Mouse (Mus musculus): Measurements from ENCODE around the gene Lhx4. TPM values are rescaled to one million over a fixed set of nuclear protein-coding genes. Genes with fewer than 3 reads are reported as not detected.

The Lhx4 gene
- polyA plus RNA-seq, 1 experiment from 2014 or later = not detected

GRCm38 (mm10) chr1:155698373-155699159, 52.9 kb downstream of the Lhx4 start:
- H3K27me3 ChIP-seq (replicated peaks; ENCODE audit: control insufficient read depth, insufficient read depth, low read length) = no peaks in the 10 kb centered on the region
- no peaks in the 10 kb centered on the region for H3K36me3 ChIP-seq (ENCODE audit: control insufficient read depth, insufficient read depth, low read length)
- no peak overlapping the region for H3K9ac ChIP-seq (ENCODE audit: low read length)
- peaks cover 12% of the 10 kb centered on the region for H3K4me1 ChIP-seq (ENCODE audit: control insufficient read depth, insufficient read depth, low read length)
- H3K27ac ChIP-seq (ENCODE audit: low read depth, low read length) = no peak overlapping the region; the same call in 1 of the 2 replicates
- H3K4me3 ChIP-seq (ENCODE audit: low read depth, low read length) = no peak overlapping the region
- H3K4me2 ChIP-seq (ENCODE audit: low read length) = peak overlapping the region; percentile 30
- peak; percentile 69 for ATAC-seq
- DNase-seq (ENCODE audit: low spot score) = peak; percentile 69
- 38% methylated on average over 17 of the region's 17 CpGs for WGBS
- H3K9me3 ChIP-seq (replicated peaks; ENCODE audit: control insufficient read depth, low read length) = no peaks in the 10 kb centered on the region

DNA sequence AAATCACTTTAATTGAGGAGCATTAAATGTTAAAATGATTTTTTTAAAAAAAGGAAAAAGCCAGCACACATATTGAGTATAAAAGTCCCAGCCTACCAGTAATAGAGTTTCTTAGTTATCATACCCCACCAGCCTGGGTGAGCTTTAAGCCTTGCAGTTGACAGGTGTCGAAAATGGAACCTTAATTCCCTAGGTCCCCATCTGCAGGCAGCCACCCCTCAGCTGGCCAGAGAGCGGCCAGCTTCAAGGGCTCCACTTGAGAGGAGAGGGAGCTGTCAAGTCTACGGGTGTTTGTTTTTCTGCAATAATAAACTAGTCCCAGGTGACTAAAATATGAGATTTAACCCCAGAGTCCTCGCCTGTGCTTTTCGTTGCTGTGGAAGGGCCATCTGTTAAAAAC, 58.0 kb downstream of the Lhx4 start:
- no peaks in the 10 kb centered on the region for H3K27me3 ChIP-seq (replicated peaks; ENCODE audit: control insufficient read depth, insufficient read depth, low read length)
- H3K4me3 ChIP-seq (ENCODE audit: low read depth, low read length) = no peak overlapping the region
- 48% methylated on average over 5 of the region's 5 CpGs for WGBS
- DNase-seq (ENCODE audit: low spot score) = no peak
- peaks cover 4% of the 10 kb centered on the region for H3K4me1 ChIP-seq (ENCODE audit: control insufficient read depth, insufficient read depth, low read length)
- H3K36me3 ChIP-seq (ENCODE audit: control insufficient read depth, insufficient read depth, low read length) = no peaks in the 10 kb centered on the region
- no peak overlapping the region for H3K9ac ChIP-seq (ENCODE audit: low read length)
- no peak overlapping the region for H3K27ac ChIP-seq (ENCODE audit: low read depth, low read length)
- ATAC-seq = no peak
- no peak overlapping the region for H3K4me2 ChIP-seq (ENCODE audit: low read length)
- H3K9me3 ChIP-seq (replicated peaks; ENCODE audit: control insufficient read depth, low read length) = no peaks in the 10 kb centered on the region

DNA sequence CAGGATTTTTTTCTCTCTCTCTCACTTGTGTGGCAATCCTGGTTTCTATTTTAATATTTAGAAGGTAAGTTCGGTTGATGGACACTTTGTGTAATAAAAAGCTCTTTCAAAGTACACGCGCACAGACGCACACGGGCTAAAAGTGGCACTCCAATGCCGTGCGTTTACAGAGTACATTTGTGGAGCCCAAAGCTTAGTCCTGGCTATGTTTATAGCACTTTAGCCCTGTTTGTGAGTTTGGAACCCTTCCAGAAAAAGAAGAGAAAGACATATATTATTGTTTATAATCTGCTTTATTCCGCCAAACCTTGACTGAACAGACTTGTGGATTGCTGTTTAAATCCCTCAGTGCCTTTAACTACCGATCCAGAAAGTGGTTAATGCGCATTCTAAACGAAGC, 58.5 kb downstream of the Lhx4 start:
- Histone ChIP-seq H3K9ac (ENCODE audit: low read length) (no peak overlapping the region), H3K4me2 (ENCODE audit: low read length) (no peak overlapping the region), H3K27ac (ENCODE audit: low read depth, low read length) (no peak overlapping the region), H3K27me3 (replicated peaks; ENCODE audit: control insufficient read depth, insufficient read depth, low read length) (no peaks in the 10 kb centered on the region), H3K4me3 (ENCODE audit: low read depth, low read length) (no peak overlapping the region), H3K4me1 (ENCODE audit: control insufficient read depth, insufficient read depth, low read length) (no peaks in the 10 kb centered on the region), H3K36me3 (ENCODE audit: control insufficient read depth, insufficient read depth, low read length) (no peaks in the 10 kb centered on the region), H3K9me3 (replicated peaks; ENCODE audit: control insufficient read depth, low read length) (no peaks in the 10 kb centered on the region)
- ATAC-seq (no peak), DNase-seq (ENCODE audit: low spot score) (no peak)
- WGBS = 43% methylated on average over 11 of the region's 11 CpGs

DNA sequence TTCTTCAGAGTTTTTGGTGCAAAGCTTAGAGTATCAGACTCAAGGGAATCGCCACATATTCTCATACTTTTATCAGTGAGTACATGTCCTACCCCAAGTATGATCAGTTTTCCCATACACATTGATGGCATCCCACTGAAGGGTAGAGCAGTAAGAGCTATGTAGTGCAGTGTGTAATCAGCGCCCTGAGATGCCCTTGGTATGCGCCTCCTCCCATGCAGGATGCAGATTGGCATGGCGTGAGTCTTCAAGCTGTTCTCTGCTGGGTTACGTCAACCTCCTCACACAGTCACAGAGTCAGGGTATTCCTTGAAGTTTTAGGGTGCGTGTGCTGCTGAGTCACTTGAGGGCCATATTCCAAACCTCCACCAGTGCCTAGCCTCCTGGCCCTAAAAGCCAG, 59.3 kb downstream of the Lhx4 start:
- no peaks in the 10 kb centered on the region for H3K36me3 ChIP-seq (ENCODE audit: control insufficient read depth, insufficient read depth, low read length)
- no peak overlapping the region for H3K27ac ChIP-seq (ENCODE audit: low read depth, low read length)
- H3K27me3 ChIP-seq (replicated peaks; ENCODE audit: control insufficient read depth, insufficient read depth, low read length) = no peaks in the 10 kb centered on the region
- WGBS = 93% methylated on average over 6 of the region's 6 CpGs
- ATAC-seq (no peak), DNase-seq (ENCODE audit: low spot score) (no peak)
- no peaks in the 10 kb centered on the region for H3K9me3 ChIP-seq (replicated peaks; ENCODE audit: control insufficient read depth, low read length)
- no peak overlapping the region for H3K4me2 ChIP-seq (ENCODE audit: low read length)
- no peaks in the 10 kb centered on the region for H3K4me1 ChIP-seq (ENCODE audit: control insufficient read depth, insufficient read depth, low read length)
- H3K4me3 ChIP-seq (ENCODE audit: low read depth, low read length) = no peak overlapping the region
- H3K9ac ChIP-seq (ENCODE audit: low read length) = no peak overlapping the region

DNA sequence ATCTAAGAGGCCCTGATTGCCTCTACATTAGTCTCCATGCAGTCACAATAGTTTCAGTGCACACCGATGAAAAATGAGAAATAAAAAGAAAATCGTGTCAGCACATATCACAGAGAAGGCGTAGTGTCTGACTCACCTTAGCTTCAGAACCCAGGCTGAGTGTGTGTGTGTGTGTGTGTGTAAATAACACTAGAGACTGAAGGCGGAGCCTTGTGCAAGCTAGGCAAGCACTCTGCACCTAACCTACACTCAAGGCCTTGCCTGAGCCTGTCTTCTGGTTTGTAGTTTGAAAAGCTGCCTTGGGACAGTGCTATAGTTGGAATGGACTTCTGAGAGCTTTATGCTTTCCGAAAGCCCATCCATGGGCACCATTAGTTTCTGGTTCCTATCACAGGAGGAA, 61.9 kb downstream of the Lhx4 start:
- H3K27me3 ChIP-seq (replicated peaks; ENCODE audit: control insufficient read depth, insufficient read depth, low read length) = no peaks in the 10 kb centered on the region
- DNase-seq (ENCODE audit: low spot score) (no peak), ATAC-seq (no peak)
- no peaks in the 10 kb centered on the region for H3K9me3 ChIP-seq (replicated peaks; ENCODE audit: control insufficient read depth, low read length)
- no peak overlapping the region for H3K4me3 ChIP-seq (ENCODE audit: low read depth, low read length)
- 94% methylated on average over 5 of the region's 5 CpGs for WGBS
- H3K36me3 ChIP-seq (ENCODE audit: control insufficient read depth, insufficient read depth, low read length) = 0 out of 2 replicates have a peak, but pooled peaks cover 3% of the 10 kb centered on the region
- H3K4me1 ChIP-seq (ENCODE audit: control insufficient read depth, insufficient read depth, low read length) = no peaks in the 10 kb centered on the region
- H3K27ac ChIP-seq (ENCODE audit: low read depth, low read length) = no peak overlapping the region
- no peak overlapping the region for H3K9ac ChIP-seq (ENCODE audit: low read length)
- no peak overlapping the region for H3K4me2 ChIP-seq (ENCODE audit: low read length)

GRCm38 (mm10) chr1:155689141-155689540, 62.3 kb downstream of the Lhx4 start:
- DNase-seq (ENCODE audit: low spot score) (no peak), ATAC-seq (no peak)
- Histone ChIP-seq H3K9me3 (replicated peaks; ENCODE audit: control insufficient read depth, low read length) (no peaks in the 10 kb centered on the region), H3K4me1 (ENCODE audit: control insufficient read depth, insufficient read depth, low read length) (no peaks in the 10 kb centered on the region), H3K27me3 (replicated peaks; ENCODE audit: control insufficient read depth, insufficient read depth, low read length) (no peaks in the 10 kb centered on the region), H3K36me3 (ENCODE audit: control insufficient read depth, insufficient read depth, low read length) (0 out of 2 replicates have a peak, but pooled peaks cover 3% of the 10 kb centered on the region), H3K27ac (ENCODE audit: low read depth, low read length) (no peak overlapping the region), H3K4me2 (ENCODE audit: low read length) (no peak overlapping the region), H3K4me3 (ENCODE audit: low read depth, low read length) (no peak overlapping the region), H3K9ac (ENCODE audit: low read length) (no peak overlapping the region)
- WGBS = 85% methylated on average over 4 of the region's 4 CpGs

DNA sequence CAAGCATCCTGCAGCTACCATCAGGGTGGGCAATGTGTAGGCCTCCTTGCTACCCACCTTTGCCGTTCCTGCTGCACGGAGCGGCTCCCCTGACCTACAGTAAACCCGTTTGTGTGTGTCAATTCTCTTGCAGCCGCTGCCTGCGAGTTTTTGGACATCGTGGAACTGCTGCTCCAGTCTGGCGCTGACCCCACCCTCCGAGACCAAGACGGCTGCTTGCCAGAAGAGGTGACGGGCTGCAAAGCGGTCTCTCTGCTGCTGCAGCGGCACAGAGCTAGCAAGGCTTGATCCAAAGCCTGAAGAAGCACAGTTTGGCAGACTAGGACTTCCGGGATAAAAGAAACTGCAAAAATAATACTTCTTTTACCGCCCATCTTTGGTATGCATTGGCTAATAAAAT, 64.7 kb downstream of the Lhx4 start:
- Histone ChIP-seq H3K4me3 (ENCODE audit: low read depth, low read length) (no peak overlapping the region), H3K27me3 (replicated peaks; ENCODE audit: control insufficient read depth, insufficient read depth, low read length) (no peaks in the 10 kb centered on the region), H3K4me1 (ENCODE audit: control insufficient read depth, insufficient read depth, low read length) (no peaks in the 10 kb centered on the region), H3K36me3 (ENCODE audit: control insufficient read depth, insufficient read depth, low read length) (0 out of 2 replicates have a peak, but pooled peaks cover 3% of the 10 kb centered on the region), H3K27ac (ENCODE audit: low read depth, low read length) (no peak overlapping the region), H3K9me3 (replicated peaks; ENCODE audit: control insufficient read depth, low read length) (no peaks in the 10 kb centered on the region), H3K9ac (ENCODE audit: low read length) (no peak overlapping the region), H3K4me2 (ENCODE audit: low read length) (no peak overlapping the region)
- ATAC-seq (no peak), DNase-seq (ENCODE audit: low spot score) (no peak)
- WGBS = 79% methylated on average over 15 of the region's 15 CpGs

GRCm38 (mm10) chr1:155681116-155681799, 70.2 kb downstream of the Lhx4 start:
- DNase-seq (ENCODE audit: low spot score) (peak; percentile 67), ATAC-seq (peak; percentile 86; the same call in 1 of the 2 replicates)
- Histone ChIP-seq H3K9ac (ENCODE audit: low read length) (no peak overlapping the region), H3K27ac (ENCODE audit: low read depth, low read length) (peak overlapping the region; percentile 55; the same call in 1 of the 2 replicates), H3K36me3 (ENCODE audit: control insufficient read depth, insufficient read depth, low read length) (no peaks in the 10 kb centered on the region), H3K4me1 (ENCODE audit: control insufficient read depth, insufficient read depth, low read length) (peaks cover 4% of the 10 kb centered on the region; the same call in 1 of the 2 replicates), H3K9me3 (replicated peaks; ENCODE audit: control insufficient read depth, low read length) (no peaks in the 10 kb centered on the region), H3K4me3 (ENCODE audit: low read depth, low read length) (no peak overlapping the region), H3K4me2 (ENCODE audit: low read length) (no peak overlapping the region), H3K27me3 (replicated peaks; ENCODE audit: control insufficient read depth, insufficient read depth, low read length) (no peaks in the 10 kb centered on the region)
- 61% methylated on average over 10 of the region's 10 CpGs for WGBS

GRCm38 (mm10) chr1:155675570-155675969, 75.9 kb downstream of the Lhx4 start:
- no peak overlapping the region for H3K9ac ChIP-seq (ENCODE audit: low read length)
- DNase-seq (ENCODE audit: low spot score) (no peak), ATAC-seq (no peak)
- no peak overlapping the region for H3K4me2 ChIP-seq (ENCODE audit: low read length)
- H3K9me3 ChIP-seq (replicated peaks; ENCODE audit: control insufficient read depth, low read length) = no peaks in the 10 kb centered on the region
- WGBS = 95% methylated on average over 6 of the region's 6 CpGs
- no peaks in the 10 kb centered on the region for H3K36me3 ChIP-seq (ENCODE audit: control insufficient read depth, insufficient read depth, low read length)
- peaks cover under 1% of the 10 kb centered on the region; the same call in 1 of the 2 replicates for H3K4me1 ChIP-seq (ENCODE audit: control insufficient read depth, insufficient read depth, low read length)
- no peak overlapping the region for H3K27ac ChIP-seq (ENCODE audit: low read depth, low read length)
- no peaks in the 10 kb centered on the region for H3K27me3 ChIP-seq (replicated peaks; ENCODE audit: control insufficient read depth, insufficient read depth, low read length)
- no peak overlapping the region for H3K4me3 ChIP-seq (ENCODE audit: low read depth, low read length)

Data from forebrain, embryonic 14.5 days (tissue).